Mouse (Mus musculus) liver, embryonic 13.5 days (tissue): ENCODE measurements around the gene Zfp958. TPM values are rescaled to one million over a fixed set of nuclear protein-coding genes. Genes with fewer than 3 reads are reported as not detected.

Source experiments
- ATAC-seq: fragments of 200-750 bp; cut with Nextera tagmentation; 2 replicates; pipeline ENCODE4 v1.8.0; 2017; ENCODE audit warnings: low read depth, mild to moderate bottlenecking, moderate number of reproducible peaks, moderate library complexity
- DNase-seq: peaks from one replicate; pipeline ENCODE4 v3.0.0; 2022
- H3K27ac ChIP-seq: fragments of 300-500 bp; sonication (generic); 2 replicates; pipeline ENCODE4 v1.5.1; 2015; ENCODE audit warnings: moderate library complexity, mild to moderate bottlenecking, inconsistent platforms
- H3K27me3 ChIP-seq: fragments of 300-500 bp; sonication (generic); 2 replicates; pipeline ENCODE4 v1.6.1; 2015; ENCODE audit warnings: mild to moderate bottlenecking, inconsistent platforms
- H3K36me3 ChIP-seq: fragments of 300-500 bp; sonication (generic); 2 replicates; pipeline ENCODE4 v1.6.1; 2015; ENCODE audit warnings: mild to moderate bottlenecking, inconsistent platforms
- H3K4me1 ChIP-seq: fragments of 300-500 bp; sonication (generic); replicated peaks from 2 replicates; pipeline ENCODE4 v1.6.1; 2015; ENCODE audit warnings: inconsistent platforms
- H3K4me2 ChIP-seq: fragments of 300-500 bp; sonication (generic); 2 replicates; pipeline ENCODE4 v1.6.1; 2015; ENCODE audit warnings: inconsistent platforms, mild to moderate bottlenecking, moderate library complexity
- H3K4me3 ChIP-seq: fragments of 300-500 bp; sonication (generic); replicated peaks from 2 replicates; pipeline ENCODE4 v1.5.1; 2015; ENCODE audit warnings: mild to moderate bottlenecking, inconsistent platforms
- H3K9ac ChIP-seq: fragments of 300-500 bp; sonication (generic); 2 replicates; pipeline ENCODE4 v1.6.1; 2015; ENCODE audit warnings: mild to moderate bottlenecking, inconsistent platforms
- H3K9me3 ChIP-seq: fragments of 300-500 bp; sonication (generic); replicated peaks from 2 replicates; pipeline ENCODE4 v1.6.1; 2016; ENCODE audit warnings: inconsistent platforms
- WGBS: fragments of 180-500 bp; shearing (Covaris S2); methylation state at CpG from one replicate; pipeline ENCODE4 v1.1.7; 2015; ENCODE audit not compliant: insufficient replicate concordance; 5-methylcytosine and 5-hydroxymethylcytosine counted together
- polyA plus RNA-seq: library from polyadenylated mRNA; unstranded; fragments of >200 nt; fragmentation: Nextera tagmentation; extraction: Ambion mirVana; gene quantifications from 2 replicates; pipeline ENCODE4 v1.2.1, GENCODE M21; 2015

Gene Zfp958
- polyA plus RNA-seq, 1 experiment from 2014 or later = 5.5 TPM

- H3K36me3 ChIP-seq = no peaks in the 10 kb centered on the region
- H3K27ac ChIP-seq = no peak overlapping the region
- no peaks in the 10 kb centered on the region for H3K4me1 ChIP-seq
- H3K9ac ChIP-seq = no peak overlapping the region
- ATAC-seq (no peak), DNase-seq (no peak)
- no peak overlapping the region for H3K4me3 ChIP-seq
- H3K27me3 ChIP-seq = no peaks in the 10 kb centered on the region
- H3K4me2 ChIP-seq = no peak overlapping the region
- 66% methylated on average over 7 of the region's 7 CpGs for WGBS
- H3K9me3 ChIP-seq = no peaks in the 10 kb centered on the region
Measured at GRCm38 (mm10) chr8:4656536-4656935, 43.6 kb downstream of the Zfp958 start.

DNA sequence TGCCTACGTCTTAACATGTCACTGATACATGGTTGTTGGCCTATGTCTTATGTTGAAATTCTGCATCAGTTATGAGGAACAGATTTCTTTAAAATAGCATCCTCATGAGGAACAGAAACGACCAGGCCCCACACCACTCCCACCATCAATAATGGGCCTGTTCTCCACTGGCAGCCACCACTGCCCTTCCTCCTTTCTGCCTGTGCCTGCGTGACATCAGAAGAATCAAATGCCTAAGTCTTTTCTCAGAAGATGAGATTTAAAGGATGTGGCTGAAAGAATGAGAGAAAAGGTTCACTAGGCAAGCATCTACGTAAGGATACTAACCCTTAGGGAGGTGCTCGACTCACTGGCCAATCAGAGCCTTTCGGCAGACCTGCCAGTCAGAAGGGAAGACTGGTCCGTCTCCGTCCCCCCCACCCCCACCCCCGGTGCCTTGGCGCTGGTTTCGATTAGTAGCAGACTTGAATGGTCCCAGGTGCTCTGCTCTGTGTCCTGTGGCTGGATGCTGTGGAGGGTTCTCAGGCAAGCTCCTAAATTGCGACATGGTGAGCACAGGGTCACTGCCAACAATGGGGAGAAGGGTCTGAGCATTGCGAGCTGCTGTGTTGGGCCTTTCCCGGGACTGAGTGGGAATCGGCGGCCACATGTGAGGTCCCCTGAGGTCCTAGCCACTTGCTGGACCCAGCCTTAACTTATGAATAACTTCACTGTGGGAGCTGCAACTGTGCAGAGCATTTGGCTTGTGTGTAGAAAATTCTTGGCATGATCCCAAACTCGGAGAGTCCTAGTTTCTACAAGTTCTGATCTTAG lies 62.4 kb downstream of the Zfp958 start:
- H3K36me3 ChIP-seq = no peaks in the 10 kb centered on the region
- H3K4me2 ChIP-seq = no peak overlapping the region
- WGBS = 73% methylated on average over 17 of the region's 17 CpGs
- no peak overlapping the region for H3K4me3 ChIP-seq
- no peak for DNase-seq
- no peak for ATAC-seq
- no peak overlapping the region for H3K9ac ChIP-seq
- H3K9me3 ChIP-seq = peaks cover 11% of the 10 kb centered on the region; the same call in 1 of the 2 replicates
- H3K27ac ChIP-seq = no peak overlapping the region
- H3K27me3 ChIP-seq = no peaks in the 10 kb centered on the region
- peaks cover 17% of the 10 kb centered on the region for H3K4me1 ChIP-seq

GRCm38 (mm10) chr8:4676586-4676985 lies 63.6 kb downstream of the Zfp958 start:
- Histone ChIP-seq H3K27ac (no peak overlapping the region), H3K9me3 (peaks cover 11% of the 10 kb centered on the region; the same call in 1 of the 2 replicates), H3K27me3 (no peaks in the 10 kb centered on the region), H3K4me1 (peaks cover 17% of the 10 kb centered on the region), H3K9ac (no peak overlapping the region), H3K4me2 (peak overlapping the region; percentile 90), H3K36me3 (no peaks in the 10 kb centered on the region), H3K4me3 (peak overlapping the region; percentile 70)
- ATAC-seq (no peak), DNase-seq (no peak)
- WGBS = 59% methylated on average over 7 of the region's 7 CpGs

DNA sequence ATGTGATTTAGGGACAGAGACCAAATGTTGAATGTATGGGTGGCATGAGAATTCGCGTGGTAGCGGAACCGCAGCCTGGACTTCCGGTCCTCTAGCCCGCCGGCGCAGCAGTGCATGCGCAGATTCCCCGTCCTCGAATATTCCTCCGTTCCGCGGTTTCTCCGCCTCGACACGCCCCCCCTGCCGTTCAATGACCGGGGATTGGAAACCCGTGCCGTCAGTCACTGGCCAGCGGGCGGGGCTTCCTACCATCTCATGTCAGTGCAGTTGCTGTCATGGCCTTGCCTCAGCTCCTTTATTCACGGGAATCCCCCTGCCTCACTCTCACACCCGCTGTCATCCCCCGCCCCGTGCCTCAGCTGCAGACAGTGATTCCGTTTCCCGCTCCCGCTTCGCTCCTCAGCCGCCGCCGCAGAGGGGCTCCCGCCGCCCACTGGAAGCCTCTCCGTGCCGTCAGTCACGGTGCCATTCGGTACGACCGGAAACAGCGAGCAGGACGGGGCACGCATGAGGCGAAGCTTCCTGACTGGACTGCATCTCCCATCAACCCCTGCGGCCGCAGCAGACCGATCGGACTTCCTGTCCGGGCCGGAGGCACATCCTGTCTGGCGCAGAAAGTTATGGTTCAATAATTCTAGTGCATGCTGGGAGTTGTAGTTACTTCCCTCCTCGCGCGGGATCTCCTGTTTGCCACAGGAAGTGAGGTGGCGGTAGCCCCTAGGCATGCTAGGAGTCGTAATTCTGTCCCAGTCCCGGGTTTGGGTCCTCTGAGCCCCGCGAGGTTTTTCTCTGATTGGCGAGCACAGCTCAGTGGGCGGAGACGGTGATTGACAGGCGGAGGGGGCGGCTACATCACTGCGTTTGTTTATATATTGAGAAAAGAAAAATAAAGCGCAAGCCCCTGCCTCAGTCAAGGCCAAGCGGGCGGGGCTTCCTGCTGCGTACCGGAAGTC lies 64.6 kb downstream of the Zfp958 start:
- peak overlapping the region; percentile 70 for H3K4me3 ChIP-seq
- WGBS = under 1% methylated on average over 72 of the region's 72 CpGs
- H3K9ac ChIP-seq = peak overlapping the region; percentile 74
- ATAC-seq (peak; percentile 92), DNase-seq (peak; percentile 92)
- peaks cover 11% of the 10 kb centered on the region; the same call in 1 of the 2 replicates for H3K9me3 ChIP-seq
- H3K27me3 ChIP-seq = no peaks in the 10 kb centered on the region
- H3K27ac ChIP-seq = peak overlapping the region; percentile 90
- H3K4me1 ChIP-seq = peaks cover 17% of the 10 kb centered on the region
- peak overlapping the region; percentile 90 for H3K4me2 ChIP-seq
- H3K36me3 ChIP-seq = no peaks in the 10 kb centered on the region

DNA sequence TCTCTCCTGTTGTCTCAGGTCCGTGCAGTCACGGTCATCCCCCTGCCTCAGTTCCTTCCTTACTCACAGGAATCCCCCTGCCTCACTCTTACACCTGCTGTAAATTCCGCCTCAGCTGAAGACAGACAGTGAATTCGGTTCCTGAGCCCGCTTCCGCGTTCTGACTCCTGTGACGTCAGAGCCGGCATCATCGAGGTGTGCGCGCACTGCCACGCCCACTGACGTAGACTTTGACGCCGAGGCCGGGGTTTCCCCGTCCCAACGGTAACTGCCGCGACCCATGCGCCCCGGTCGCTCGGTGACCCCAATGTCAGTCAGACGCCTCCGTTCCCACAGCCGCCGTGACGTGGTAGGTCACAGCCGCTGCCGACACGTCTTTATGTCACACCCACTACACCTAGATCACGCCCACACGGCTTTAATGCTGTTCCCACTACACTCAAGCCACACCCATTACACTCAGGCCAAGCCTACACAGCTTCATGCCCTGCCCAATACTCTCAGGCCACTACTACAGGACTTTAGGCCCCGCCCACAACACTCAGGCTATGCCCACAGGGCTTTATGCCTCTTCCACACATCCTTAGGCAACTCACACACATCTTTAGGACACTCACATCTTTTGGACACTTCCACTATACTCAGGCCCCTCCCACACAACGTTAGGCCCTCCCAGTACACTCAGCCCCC lies 65.4 kb downstream of the Zfp958 start:
- ATAC-seq = peak; percentile 57
- Histone ChIP-seq H3K4me1 (peaks cover 17% of the 10 kb centered on the region), H3K27me3 (no peaks in the 10 kb centered on the region), H3K4me2 (peak overlapping the region; percentile 90), H3K4me3 (peak overlapping the region; percentile 70), H3K36me3 (no peaks in the 10 kb centered on the region), H3K27ac (peak overlapping the region; percentile 87), H3K9ac (peak overlapping the region; percentile 71), H3K9me3 (peaks cover 11% of the 10 kb centered on the region; the same call in 1 of the 2 replicates)
- under 1% methylated on average over 37 of the region's 37 CpGs for WGBS
- peak; percentile 80 for DNase-seq

GRCm38 (mm10) chr8:4678908-4679545 lies 66.1 kb downstream of the Zfp958 start:
- DNase-seq = no peak
- WGBS = 69% methylated on average over 8 of the region's 8 CpGs
- ATAC-seq = no peak
- no peaks in the 10 kb centered on the region for H3K36me3 ChIP-seq
- H3K4me2 ChIP-seq = peak overlapping the region; percentile 90
- H3K27ac ChIP-seq = 0 out of 2 replicates have a peak overlapping the region, but pooled peaks have one; percentile 87
- peaks cover 11% of the 10 kb centered on the region; the same call in 1 of the 2 replicates for H3K9me3 ChIP-seq
- H3K27me3 ChIP-seq = no peaks in the 10 kb centered on the region
- H3K4me1 ChIP-seq = peaks cover 17% of the 10 kb centered on the region
- H3K4me3 ChIP-seq = peak overlapping the region; percentile 70
- no peak overlapping the region for H3K9ac ChIP-seq

DNA sequence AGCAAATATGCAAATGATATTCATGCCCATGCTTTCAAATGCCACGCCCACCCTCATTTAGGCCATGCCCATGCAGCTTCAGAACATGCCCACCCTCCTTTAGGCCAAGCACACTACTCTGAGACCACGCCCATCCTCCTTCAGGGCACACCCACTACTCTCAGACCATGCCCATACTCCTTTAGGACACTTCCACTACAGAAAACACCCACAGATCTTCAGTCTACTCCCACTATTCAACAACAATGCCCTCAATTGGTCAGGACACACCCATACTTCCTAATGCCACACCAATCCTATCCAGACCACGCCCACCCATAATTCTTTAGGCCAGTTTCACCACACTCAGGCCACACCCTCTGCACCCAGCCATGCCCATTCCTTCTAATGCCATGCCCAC lies 66.8 kb downstream of the Zfp958 start:
- Histone ChIP-seq H3K9ac (no peak overlapping the region), H3K27ac (no peak overlapping the region), H3K36me3 (no peaks in the 10 kb centered on the region), H3K4me2 (no peak overlapping the region), H3K9me3 (peaks cover 11% of the 10 kb centered on the region; the same call in 1 of the 2 replicates), H3K4me1 (peaks cover 17% of the 10 kb centered on the region), H3K27me3 (no peaks in the 10 kb centered on the region), H3K4me3 (no peak overlapping the region)
- ATAC-seq (no peak), DNase-seq (no peak)
- 66% methylated on average over 3 of the region's 3 CpGs for WGBS

Other genes starting within 250 kb of the Zfp958 start
- gene Cers4, start 120.1 kb upstream of the Zfp958 start, polyA plus RNA-seq = 1.9 and 2.1 TPM in 2 replicates
- 47.6 and 56.4 TPM in 2 replicates for gene Shcbp1, start 166.4 kb downstream of the Zfp958 start, polyA plus RNA-seq